Mouse (Mus musculus): ENCODE data around the gene Ppp1r1a. TPM values are rescaled to one million over a fixed set of nuclear protein-coding genes. Genes with fewer than 3 reads are reported as not detected.

The Ppp1r1a gene
- total RNA-seq, 2 experiments from 2014 or later: 14.8 to 18.0 TPM

GRCm38 (mm10) chr15:103518600-103519385 lies 19.0 kb downstream of the Ppp1r1a start:
- no peak for DNase-seq
- intact Hi-C loops (cut with DNase I): no loop called here

DNA sequence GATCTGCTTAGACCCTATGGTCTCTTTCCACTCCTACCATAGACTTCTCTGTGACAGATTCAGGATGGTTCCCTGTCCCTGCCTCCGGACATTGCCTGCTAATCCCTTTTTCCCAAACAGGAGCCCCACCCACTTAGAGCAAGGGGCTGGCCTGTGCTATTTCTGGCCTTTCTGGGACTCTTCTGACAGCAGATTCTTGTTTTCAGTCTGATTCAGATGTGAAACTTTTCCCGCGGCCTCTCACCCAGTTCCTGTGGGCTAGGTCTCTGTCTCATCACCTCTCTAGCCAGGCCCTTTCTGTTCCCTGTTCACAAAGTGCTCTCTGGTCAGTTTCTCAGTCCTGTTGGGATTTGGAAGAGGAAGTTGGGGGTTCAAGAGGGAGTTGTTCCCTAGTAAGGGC lies 22.9 kb downstream of the Ppp1r1a start:
- intact Hi-C loops (cut with DNase I): no loop called here
- peak; percentile 32 to 36 for DNase-seq

DNA sequence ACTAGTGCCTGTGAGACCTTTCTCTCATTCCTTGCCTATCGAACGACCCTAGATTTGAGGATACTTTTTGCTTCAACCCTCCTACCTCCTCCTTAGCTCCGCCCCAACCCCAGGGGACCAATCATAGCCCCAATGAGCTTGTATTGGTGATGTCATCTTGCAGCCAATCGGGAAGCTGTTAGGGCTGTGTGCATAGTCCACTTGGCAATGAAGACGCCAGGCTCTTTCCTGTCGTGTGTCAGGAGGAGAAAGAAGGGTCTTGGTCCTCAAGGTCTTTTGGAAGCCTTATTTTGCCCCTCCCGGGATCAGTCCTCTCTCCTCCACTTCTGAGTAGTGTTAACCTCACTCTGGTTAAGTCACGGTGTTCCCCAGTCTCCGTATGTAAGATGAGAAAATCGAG lies 23.7 kb downstream of the Ppp1r1a start:
- peak; percentile 75 to 82 for DNase-seq
- intact Hi-C loops (cut with DNase I): no loop called here

DNA sequence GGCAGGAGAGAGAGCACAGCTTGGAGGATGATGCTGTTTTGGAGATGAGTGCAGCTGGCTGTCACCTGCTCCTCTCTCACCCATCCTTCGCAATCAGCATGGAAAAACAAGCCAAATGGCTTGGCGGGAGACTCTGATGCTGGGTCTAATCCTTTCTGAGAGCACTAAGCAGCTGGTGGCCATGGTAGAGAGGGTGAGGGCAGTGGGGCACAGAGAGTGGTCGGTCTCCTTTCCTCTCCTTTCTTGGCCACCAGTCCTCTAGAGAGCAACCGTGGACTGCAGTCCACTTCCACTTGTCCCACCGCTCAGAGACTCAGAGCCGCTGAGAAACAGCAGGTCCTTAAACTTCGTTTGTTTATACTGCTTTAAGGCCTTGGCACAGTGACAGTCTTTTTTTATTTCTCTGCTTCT lies 24.2 kb downstream of the Ppp1r1a start:
- peak in 1 of 2 experiments; percentile 15 for DNase-seq
- intact Hi-C loops (cut with DNase I): no loop called here

DNA sequence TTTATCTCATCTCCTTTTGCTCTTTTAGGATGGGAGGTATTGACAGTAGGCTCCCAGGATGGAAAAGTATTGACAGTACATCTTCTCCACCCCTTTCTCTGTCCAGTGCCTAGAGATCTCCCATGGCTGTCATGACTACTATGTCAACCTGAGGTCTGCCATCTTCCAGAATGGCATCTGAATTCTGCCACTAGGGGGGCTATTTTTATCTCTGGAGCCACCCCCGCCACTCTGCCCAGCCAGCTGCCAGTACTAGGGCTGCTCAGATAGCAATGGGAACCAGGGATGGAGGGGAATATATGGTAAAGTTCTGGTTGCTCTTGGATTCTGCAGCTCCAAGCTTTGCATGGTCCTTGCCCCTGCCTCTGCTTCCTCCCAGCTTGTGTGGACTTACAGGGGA lies 26.2 kb downstream of the Ppp1r1a start:
- DNase-seq: no peak
- intact Hi-C loops (cut with DNase I): no loop called here

- intact Hi-C loops (cut with DNase I): no loop called here
Measured at GRCm38 (mm10) chr15:103509317-103509716, 28.5 kb downstream of the Ppp1r1a start.

DNA sequence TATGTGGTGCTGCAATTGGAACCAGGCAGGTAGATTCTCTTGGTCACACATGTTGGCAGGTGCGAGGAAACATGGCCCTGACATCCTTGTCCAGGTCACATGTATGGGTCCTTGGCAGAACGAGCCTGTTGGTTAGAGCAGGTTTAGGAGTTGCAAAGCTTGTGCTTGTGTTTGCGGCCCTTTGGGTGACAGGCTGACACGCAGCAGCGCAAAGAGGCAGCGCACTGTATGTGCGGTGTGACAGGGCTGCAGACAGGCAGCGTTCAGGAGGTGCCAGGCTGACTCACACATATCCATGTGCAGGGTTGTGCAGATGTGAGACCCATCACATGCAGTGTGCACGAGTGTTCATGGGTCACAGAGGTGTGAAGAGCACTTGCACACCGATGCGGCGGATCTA lies 34.1 kb downstream of the Ppp1r1a start:
- intact Hi-C loops (cut with DNase I): no loop called here
- DNase-seq: no peak

More at GRCm38 (mm10) chr15:103509317-103509716, 28.5 kb downstream of the Ppp1r1a start:
- no peak for DNase-seq

DNA sequence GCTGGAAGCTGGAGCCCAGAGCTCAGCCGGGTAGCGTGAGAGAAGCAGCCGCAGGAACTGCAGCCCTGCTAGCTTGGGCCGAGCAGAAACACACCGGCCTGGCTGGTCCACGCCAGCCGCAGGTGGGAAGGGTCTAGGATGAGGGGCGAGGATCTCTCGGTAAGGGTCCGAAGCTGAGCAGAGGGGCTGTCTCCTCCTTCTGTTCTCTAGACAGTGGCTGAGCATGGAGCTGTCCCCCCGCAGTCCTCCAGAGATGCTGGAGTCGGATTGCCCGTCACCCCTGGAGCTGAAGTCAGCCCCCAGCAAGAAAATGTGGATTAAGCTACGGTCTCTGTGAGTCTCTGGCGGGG lies 34.6 kb downstream of the Ppp1r1a start:
- DNase-seq: no peak
- intact Hi-C loops (cut with DNase I): no loop called here

- intact Hi-C loops (cut with DNase I): no loop called here
- DNase-seq: peak; percentile 58 to 62
Measured at GRCm38 (mm10) chr15:103502435-103503250, 35.2 kb downstream of the Ppp1r1a start, which contains the start of gene Pde1b. Gene Pde1b, plus strand, starts transcription at chr15:103503034.

DNA sequence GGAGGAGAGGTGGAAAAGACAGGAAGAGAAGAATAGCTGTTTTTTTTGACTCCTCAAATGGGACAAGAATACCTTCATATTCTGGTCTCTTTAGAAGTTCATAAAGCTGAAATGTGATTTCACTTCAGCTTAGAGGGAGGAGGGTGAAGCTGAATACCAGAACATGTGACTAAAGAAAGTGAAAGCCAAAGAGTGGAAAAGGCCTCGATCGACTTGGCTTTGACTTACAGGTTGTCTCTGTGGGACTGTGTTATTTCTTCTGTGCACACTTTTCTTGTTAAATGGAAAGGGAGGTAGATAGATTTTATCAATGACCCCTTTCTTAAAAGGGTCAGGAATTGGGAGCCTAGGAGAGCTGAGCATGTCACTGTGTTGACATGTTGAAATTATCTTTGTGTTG lies 36.6 kb downstream of the Ppp1r1a start:
- intact Hi-C loops (cut with DNase I): no loop called here
- no peak for DNase-seq

- intact Hi-C loops (cut with DNase I): no loop called here
- no peak for DNase-seq
Measured at GRCm38 (mm10) chr15:103500723-103501122, 37.1 kb downstream of the Ppp1r1a start.

DNA sequence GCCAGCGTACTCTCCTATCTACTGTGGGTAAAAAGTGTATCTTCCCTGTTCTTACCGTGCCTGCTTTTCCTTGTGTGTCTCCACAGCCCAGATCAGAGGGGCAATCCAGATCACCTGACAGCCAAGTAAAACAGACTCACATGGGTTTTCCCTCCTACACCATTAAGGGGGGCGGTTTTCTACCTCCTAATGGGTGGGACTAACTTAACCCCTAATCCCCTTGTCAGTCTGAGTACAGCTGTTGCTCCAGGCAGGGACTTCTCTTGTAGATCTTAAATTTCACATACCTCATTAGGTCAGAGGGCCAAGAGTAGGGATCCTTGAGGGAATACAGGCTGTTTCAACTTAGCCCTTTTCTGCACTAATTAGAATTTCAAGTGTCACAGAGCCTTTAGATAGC lies 39.6 kb downstream of the Ppp1r1a start:
- intact Hi-C loops (cut with DNase I): no loop called here
- no peak for DNase-seq

DNA sequence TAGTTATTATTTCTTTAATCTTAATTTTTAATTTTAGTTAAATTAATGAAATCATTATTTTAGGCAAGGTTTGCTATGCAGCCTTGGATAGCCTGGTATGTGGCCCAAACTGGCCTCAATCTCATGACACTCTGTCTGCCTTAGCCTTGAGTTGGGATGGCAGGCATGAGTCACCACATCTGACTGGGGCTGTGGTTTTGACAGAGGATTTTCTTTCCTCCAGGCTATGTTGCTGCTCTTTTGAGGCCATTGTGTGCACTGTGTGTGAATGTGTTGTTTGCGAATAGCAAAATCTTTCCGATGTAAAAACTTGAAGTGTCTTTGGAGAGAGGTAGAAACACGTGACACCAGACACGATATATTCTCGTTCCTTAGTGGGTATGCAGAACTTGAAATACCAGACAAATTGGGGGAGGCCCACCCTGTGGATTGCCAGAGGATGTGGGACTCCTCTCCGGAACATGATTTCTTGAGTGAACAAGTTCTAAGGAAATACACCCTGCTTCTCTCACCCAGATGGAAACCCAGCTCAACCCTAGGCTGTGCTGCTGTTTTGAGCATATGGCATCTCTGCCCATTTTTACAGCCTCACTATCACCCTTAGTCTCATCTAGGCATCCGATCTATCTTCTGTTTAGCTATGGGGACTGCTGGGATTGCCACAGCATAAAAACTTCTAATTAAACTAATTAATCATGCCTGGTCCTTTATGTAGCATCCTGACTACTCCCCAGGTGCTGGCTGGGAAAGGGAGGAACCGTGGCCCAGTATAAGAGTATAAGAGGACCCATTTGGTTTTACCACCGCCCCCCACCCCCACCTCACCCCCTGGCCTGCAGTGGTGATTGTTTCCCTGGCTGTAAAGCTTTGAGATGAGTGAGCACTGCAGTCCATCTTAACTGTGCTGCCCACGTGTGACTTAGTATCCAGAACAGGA lies 41.3 kb downstream of the Ppp1r1a start:
- DNase-seq: no peak
- intact Hi-C loops (cut with DNase I): no loop called here

GRCm38 (mm10) chr15:103488336-103488735 lies 49.5 kb downstream of the Ppp1r1a start:
- intact Hi-C loops (cut with DNase I): no loop called here

GRCm38 (mm10) chr15:103486658-103487057 lies 51.1 kb downstream of the Ppp1r1a start:
- DNase-seq: no peak
- intact Hi-C loops (cut with DNase I): no loop called here

More at GRCm38 (mm10) chr15:103488336-103488735, 49.5 kb downstream of the Ppp1r1a start:
- no peak for DNase-seq

- no peak for DNase-seq
- intact Hi-C loops (cut with DNase I): no loop called here
Measured at GRCm38 (mm10) chr15:103485106-103485505, 52.7 kb downstream of the Ppp1r1a start.

DNA sequence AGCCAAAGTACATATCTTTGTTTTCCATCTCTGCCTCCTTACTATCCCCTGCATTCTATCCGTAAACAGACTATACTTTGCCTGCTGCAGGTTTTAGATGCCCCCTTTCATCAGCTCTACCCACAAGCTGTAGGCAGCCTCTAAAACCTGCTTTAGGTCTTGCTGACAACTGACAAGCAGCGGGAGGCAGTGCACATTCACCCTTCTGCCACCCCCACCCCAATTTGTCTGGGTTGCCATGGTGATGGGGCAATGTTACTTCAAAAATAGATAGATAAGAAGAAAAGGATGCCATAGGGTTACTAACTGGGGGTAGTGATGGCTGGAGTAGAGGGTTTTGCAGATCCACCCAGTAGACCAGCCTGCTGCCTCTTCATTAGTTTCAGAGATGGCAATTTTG lies 53.3 kb downstream of the Ppp1r1a start:
- intact Hi-C loops (cut with DNase I): no loop called here
- DNase-seq: no peak

GRCm38 (mm10) chr15:103482488-103482887 lies 55.3 kb downstream of the Ppp1r1a start:
- peak; percentile 11 to 25 for DNase-seq
- intact Hi-C loops (cut with DNase I): no loop called here
